Mouse (Mus musculus): ENCODE data around the gene Gm8297. TPM values are rescaled to one million over a fixed set of nuclear protein-coding genes. Genes with fewer than 3 reads are reported as not detected.
"Not testable (repeated sequence)": the region's sequence is repeated elsewhere in the genome, so short reads cannot be mapped to it uniquely, and the experiment has no call there.

The Gm8297 gene
- polyA plus RNA-seq (2016; fragmentation: Nextera tagmentation; extraction: Ambion mirVana), result not detected in 2 replicates

DNA sequence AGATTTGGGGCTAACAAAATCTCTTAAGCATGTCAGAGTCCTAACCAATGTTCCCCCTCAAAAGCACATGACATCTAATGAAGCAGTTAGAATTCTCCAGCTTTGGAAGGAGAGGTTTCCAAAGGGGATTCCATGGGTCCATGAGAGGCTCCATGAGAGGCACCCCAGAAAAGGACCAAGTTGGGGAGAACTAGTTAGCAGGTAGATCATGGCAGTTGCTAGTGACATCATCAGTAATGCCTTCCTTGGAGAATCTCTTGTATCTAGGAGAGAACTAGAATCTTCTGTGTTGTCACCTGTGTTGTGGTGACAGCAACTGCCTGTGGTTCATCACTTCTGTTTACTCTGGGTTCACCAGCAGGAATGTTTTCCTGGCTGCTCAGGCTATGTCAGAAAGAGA is at the start of gene Gm8297:
Gene Gm8297, plus strand, starts transcription at position 301 of the 400 bp plus-strand sequence.
- H3K9me3 ChIP-seq (replicated peaks); H3K27me3 ChIP-seq (ENCODE audit: low read depth, poor library complexity, severe bottlenecking); H3K36me3 ChIP-seq; H3K27ac ChIP-seq; H3K4me1 ChIP-seq; DNase-seq (ENCODE audit: low spot score); H3K4me3 ChIP-seq: not testable (repeated sequence)

- H3K36me3 ChIP-seq; DNase-seq (ENCODE audit: low spot score); H3K9me3 ChIP-seq (replicated peaks); H3K27me3 ChIP-seq (ENCODE audit: low read depth, poor library complexity, severe bottlenecking); H3K4me1 ChIP-seq; H3K4me3 ChIP-seq; H3K27ac ChIP-seq: not testable (repeated sequence)
- 77% methylated on average over 1 of the region's 2 CpGs for WGBS
Measured at GRCm38 (mm10) chr14:5015591-5015990, 31.9 kb downstream of the Gm8297 start, which contains the start of gene Gm3298. Gene Gm3298, plus strand, starts transcription at chr14:5015891.

Other genes starting within 250 kb of the Gm8297 start
- gene Gm9602, start 207.6 kb upstream of the Gm8297 start, polyA plus RNA-seq (2016; fragmentation: Nextera tagmentation; extraction: Ambion mirVana), result not detected in 2 replicates
- not detected in 2 replicates for gene Gm3269, start 145.8 kb upstream of the Gm8297 start, polyA plus RNA-seq (2016; fragmentation: Nextera tagmentation; extraction: Ambion mirVana)
- 0.46 and 1.4 TPM in 2 replicates for gene Gm3264, start 128.4 kb upstream of the Gm8297 start, polyA plus RNA-seq (2016; fragmentation: Nextera tagmentation; extraction: Ambion mirVana)
- gene Gm3278, start 91.5 kb upstream of the Gm8297 start, polyA plus RNA-seq (2016; fragmentation: Nextera tagmentation; extraction: Ambion mirVana), result not detected in 2 replicates
- gene Gm3298, start 32.0 kb downstream of the Gm8297 start, polyA plus RNA-seq (2016; fragmentation: Nextera tagmentation; extraction: Ambion mirVana), result not detected in 2 replicates
- not detected in 2 replicates for gene 4930555G01Rik, start 66.7 kb downstream of the Gm8297 start, polyA plus RNA-seq (2016; fragmentation: Nextera tagmentation; extraction: Ambion mirVana)
- 1.1 and 1.6 TPM in 2 replicates for gene Gm8281, start 87.1 kb downstream of the Gm8297 start, polyA plus RNA-seq (2016; fragmentation: Nextera tagmentation; extraction: Ambion mirVana)
- gene Gm8279, start 147.6 kb downstream of the Gm8297 start, polyA plus RNA-seq (2016; fragmentation: Nextera tagmentation; extraction: Ambion mirVana), result not detected in 2 replicates
- not detected in 2 replicates for gene Gm3317, start 180.6 kb downstream of the Gm8297 start, polyA plus RNA-seq (2016; fragmentation: Nextera tagmentation; extraction: Ambion mirVana)
- not detected in 2 replicates for gene Gm8271, start 201.9 kb downstream of the Gm8297 start, polyA plus RNA-seq (2016; fragmentation: Nextera tagmentation; extraction: Ambion mirVana)